Mouse (Mus musculus): Measurements from ENCODE around the gene B4galnt1.
A peak's percentile ranks its signal among the peaks of the same experiment; 100 is the strongest.
"Not testable (repeated sequence)": the region's sequence is repeated elsewhere in the genome, so short reads cannot be mapped to it uniquely, and the experiment has no call there.

B4galnt1 gene

GRCm38 (mm10) chr10:127143228-127143627 lies 21.8 kb upstream of the B4galnt1 start:
- no peak for DNase-seq (ENCODE audit: low spot score in 2 of 2)

GRCm38 (mm10) chr10:127144536-127144935 lies 20.5 kb upstream of the B4galnt1 start:
- DNase-seq (ENCODE audit: low spot score in 2 of 2): no peak

GRCm38 (mm10) chr10:127145303-127145702 lies 19.7 kb upstream of the B4galnt1 start:
- no peak for DNase-seq (ENCODE audit: low spot score in 2 of 2)

GRCm38 (mm10) chr10:127147135-127147534 lies 17.9 kb upstream of the B4galnt1 start:
- no peak for DNase-seq (ENCODE audit: low spot score in 2 of 2)

GRCm38 (mm10) chr10:127150471-127150872 lies 14.6 kb upstream of the B4galnt1 start:
- no peak for DNase-seq (ENCODE audit: low spot score in 2 of 2)

GRCm38 (mm10) chr10:127151233-127151632 lies 13.8 kb upstream of the B4galnt1 start:
- DNase-seq (ENCODE audit: low spot score in 2 of 2): not testable (repeated sequence)

- not testable (repeated sequence) for DNase-seq (ENCODE audit: low spot score in 2 of 2)
Measured at GRCm38 (mm10) chr10:127152556-127152955, 12.5 kb upstream of the B4galnt1 start.

- no peak for DNase-seq (ENCODE audit: low spot score in 2 of 2)
Measured at GRCm38 (mm10) chr10:127153323-127153722, 11.7 kb upstream of the B4galnt1 start.

GRCm38 (mm10) chr10:127154241-127154640 lies 10.8 kb upstream of the B4galnt1 start:
- no peak for DNase-seq (ENCODE audit: low spot score in 2 of 2)

GRCm38 (mm10) chr10:127154652-127155051 lies 10.4 kb upstream of the B4galnt1 start:
- no peak for DNase-seq (ENCODE audit: low spot score in 2 of 2)

GRCm38 (mm10) chr10:127156089-127156488 lies 8.9 kb upstream of the B4galnt1 start:
- no peak for DNase-seq (ENCODE audit: low spot score in 2 of 2)

GRCm38 (mm10) chr10:127156511-127156910 lies 8.5 kb upstream of the B4galnt1 start:
- no peak for DNase-seq (ENCODE audit: low spot score in 2 of 2)

GRCm38 (mm10) chr10:127158471-127158870 lies 6.6 kb upstream of the B4galnt1 start:
- DNase-seq (ENCODE audit: low spot score in 2 of 2): no peak

GRCm38 (mm10) chr10:127160081-127160480 lies 4.9 kb upstream of the B4galnt1 start:
- DNase-seq (ENCODE audit: low spot score in 2 of 2): no peak

- no peak for DNase-seq (ENCODE audit: low spot score in 2 of 2)
Measured at GRCm38 (mm10) chr10:127160728-127161127, 4.3 kb upstream of the B4galnt1 start.

GRCm38 (mm10) chr10:127162771-127163261 lies 2.2 kb upstream of the B4galnt1 start:
- not testable (repeated sequence) for DNase-seq (ENCODE audit: low spot score in 2 of 2)

- no peak for DNase-seq (ENCODE audit: low spot score in 2 of 2)
Measured at GRCm38 (mm10) chr10:127164190-127164589, 835 bp upstream of the B4galnt1 start.

GRCm38 (mm10) chr10:127165354-127165653 lies 279 bp downstream of the B4galnt1 start:
- peak in 1 of 2 experiments; percentile 51 for DNase-seq (ENCODE audit: low spot score in 2 of 2)

- peak in 1 of 2 experiments; percentile 45 for DNase-seq (ENCODE audit: low spot score in 2 of 2)
Measured at GRCm38 (mm10) chr10:127165654-127166403, 804 bp downstream of the B4galnt1 start.

GRCm38 (mm10) chr10:127166404-127166715 lies 1.3 kb downstream of the B4galnt1 start:
- DNase-seq (ENCODE audit: low spot score in 2 of 2): no peak

- DNase-seq (ENCODE audit: low spot score in 2 of 2): no peak
Measured at GRCm38 (mm10) chr10:127166771-127167613, 2.0 kb downstream of the B4galnt1 start.

GRCm38 (mm10) chr10:127167614-127168192 lies 2.7 kb downstream of the B4galnt1 start:
- DNase-seq (ENCODE audit: low spot score in 2 of 2): no peak

- no peak for DNase-seq (ENCODE audit: low spot score in 2 of 2)
Measured at GRCm38 (mm10) chr10:127170002-127170401, 5.0 kb downstream of the B4galnt1 start.

All from cerebellum, postnatal 4 days (tissue).